Mouse (Mus musculus) cortical plate, adult 2 months (tissue): Measurements from ENCODE around the gene Mx1.

Source experiments
- CTCF ChIP-seq: fragments of 200-500 bp; IDR thresholded peaks from 2 replicates; pipeline ENCODE4 v1.5.1; 2011; ENCODE audit warnings: mild to moderate bottlenecking, control low read depth, low read length; ENCODE audit not compliant: insufficient read depth; ENCODE audit errors: extremely low read depth
- POLR2A ChIP-seq: fragments of 200-500 bp; IDR thresholded peaks from 2 replicates; pipeline ENCODE4 v1.6.1; 2011; ENCODE audit warnings: mild to moderate bottlenecking, low read length, control low read depth; ENCODE audit not compliant: insufficient read depth; ENCODE audit errors: extremely low read depth

GRCm38 (mm10) chr16:97511495-97511894 lies 48.8 kb upstream of the Mx1 start:
- TF ChIP-seq CTCF (no peak), POLR2A (no peak)
